9 mouse cellular contexts compared by ENCODE assay signal in the genomic region with DNA sequence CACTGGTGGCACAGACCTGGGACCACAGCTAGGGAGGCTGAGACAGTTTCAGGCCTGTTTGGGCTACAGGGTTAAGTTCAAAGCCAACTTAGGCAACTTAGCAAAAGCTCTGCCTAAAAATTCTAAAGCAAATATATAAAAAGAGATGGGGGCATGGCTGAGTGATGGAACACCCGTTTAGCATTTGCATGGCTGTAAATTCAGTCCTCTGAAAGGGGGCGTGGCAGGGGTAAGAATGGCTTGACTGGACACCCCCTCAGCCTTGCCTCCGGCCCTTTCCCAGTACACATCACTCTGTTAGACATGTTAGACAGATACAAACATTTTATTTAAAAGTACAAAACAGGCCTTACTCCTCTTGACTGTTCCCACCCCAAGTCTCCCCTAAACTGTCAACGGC. TPM values are rescaled to one million over a fixed set of nuclear protein-coding genes. Genes with fewer than 3 reads are reported as not detected.
DNase-seq lines count a peak whose midpoint lies in the region; ATAC-seq and TF ChIP-seq lines count a peak whose summit lies in the region.
"Had no signal": no experiment of that assay in that cellular context is flagged by ENCODE, and none has a peak within 500 bp of the region (broad histone marks: within the 10 kb centered on the region; RNA-seq: fewer than 3 reads in every experiment).

No protein-coding gene starts in this region.

- H3K4me3 ChIP-seq in kidney, adult 2 months (ENCODE audit: insufficient read depth, low read depth, low read length) = no peak overlapping the region
- H3K4me3 ChIP-seq in hindbrain, embryonic 11.5 days (ENCODE audit: low read depth, low read length) = no peak overlapping the region
- no peak overlapping the region for H3K4me3 ChIP-seq in midbrain, embryonic 13.5 days (replicated peaks)

- H3K4me2 ChIP-seq in hindbrain, embryonic 11.5 days (replicated peaks; ENCODE audit: low read depth, low read length) = no peak overlapping the region
- H3K4me2 ChIP-seq in midbrain, embryonic 13.5 days (replicated peaks) = no peak overlapping the region

- TF ChIP-seq POLR2A in kidney, adult 2 months (IDR thresholded peaks at IDR 0.05; ENCODE audit: low read depth, low read length) = no peak

- no peaks in the 10 kb centered on the region for H3K36me3 ChIP-seq in kidney, adult 2 months (ENCODE audit: control insufficient read depth, insufficient read depth, low read length)
- no peaks in the 10 kb centered on the region for H3K36me3 ChIP-seq in hindbrain, embryonic 11.5 days (ENCODE audit: control insufficient read depth, insufficient read depth, low read length)
- H3K36me3 ChIP-seq in midbrain, embryonic 13.5 days = no peaks in the 10 kb centered on the region

- no peaks in the 10 kb centered on the region for H3K9me3 ChIP-seq in hindbrain, embryonic 11.5 days (ENCODE audit: control insufficient read depth, low read length)
- no peaks in the 10 kb centered on the region for H3K9me3 ChIP-seq in midbrain, embryonic 13.5 days

- WGBS in kidney, adult 2 months = 43% methylated on average over 4 of the region's 4 CpGs
- WGBS in hindbrain, embryonic 11.5 days = 74% methylated on average over 4 of the region's 4 CpGs
- WGBS in midbrain, embryonic 13.5 days = 79% methylated on average over 4 of the region's 4 CpGs

- no peak overlapping the region for H3K9ac ChIP-seq in hindbrain, embryonic 11.5 days (ENCODE audit: low read depth, low read length)
- H3K9ac ChIP-seq in midbrain, embryonic 13.5 days (replicated peaks) = no peak overlapping the region

- H3K27me3 ChIP-seq in kidney, adult 2 months (replicated peaks; ENCODE audit: control insufficient read depth, insufficient read depth, low read length) = no peaks in the 10 kb centered on the region
- H3K27me3 ChIP-seq in hindbrain, embryonic 11.5 days (ENCODE audit: control insufficient read depth, insufficient read depth, low read length) = no peaks in the 10 kb centered on the region
- peaks cover 9% of the 10 kb centered on the region; the same call in 1 of the 2 replicates for H3K27me3 ChIP-seq in midbrain, embryonic 13.5 days
- H3K27me3 ChIP-seq: Patski had no signal

- TF ChIP-seq CTCF in kidney, adult 2 months (conservative IDR thresholded peaks at IDR 0.05; ENCODE audit: insufficient read depth, insufficient read length, low read depth, low read length) = no peak

- peaks cover 44% of the 10 kb centered on the region for H3K4me1 ChIP-seq in kidney, adult 2 months (ENCODE audit: control insufficient read depth, insufficient read depth, low read length)
- H3K4me1 ChIP-seq in hindbrain, embryonic 11.5 days (replicated peaks; ENCODE audit: control insufficient read depth, insufficient read depth, low read length) = peaks cover 3% of the 10 kb centered on the region
- peaks cover 20% of the 10 kb centered on the region for H3K4me1 ChIP-seq in midbrain, embryonic 13.5 days (replicated peaks)

- H3K27ac ChIP-seq in kidney, adult 2 months (ENCODE audit: insufficient read depth, low read depth, low read length) = peak overlapping the region; percentile 100
- H3K27ac ChIP-seq in hindbrain, embryonic 11.5 days (ENCODE audit: low read depth, low read length) = peak overlapping the region; percentile 30; the same call in 1 of the 2 replicates
- H3K27ac ChIP-seq in midbrain, embryonic 13.5 days = 0 out of 2 replicates have a peak overlapping the region, but pooled peaks have one; percentile 42

- peak; percentile 43 for DNase-seq in kidney, adult 2 months
- DNase-seq in kidney, adult 11 months = no peak
- DNase-seq in NIH3T3 (ENCODE audit: low read depth) = peak; percentile 73
- DNase-seq in hindbrain, embryonic 11.5 days (ENCODE audit: low spot score) = no peak
- no peak for DNase-seq in adrenal gland, postnatal 14 days
- DNase-seq in left cerebral cortex, postnatal 36 days (ENCODE audit: low spot score in 2 of 2) = no peak
- DNase-seq in ovary, postnatal 10 days (ENCODE audit: low spot score) = no peak

- ATAC-seq in hindbrain, embryonic 11.5 days (ENCODE audit: low FRiP score) = no peak
- no peak for ATAC-seq in midbrain, embryonic 13.5 days

- intact Hi-C loops in left cerebral cortex, postnatal 36 days (cut with DNase I) = loop anchor here (2.0 kb wide), 1 partner anchor 19 kb away; a partner anchor contains a TSS

RNA-seq across cellular contexts. Expression of a gene that starts 0.8 kb away (rescaled TPM):
- 0.20 TPM in 1 of 2 replicates, not detected in the other for polyA plus RNA-seq in kidney, adult 2 months (2012; rRNA removed)
- 0.46 and 0.70 TPM in 2 replicates for polyA plus RNA-seq in hindbrain, embryonic 11.5 days (2014; fragmentation: Nextera tagmentation; extraction: Ambion mirVana)
- polyA plus RNA-seq in midbrain, embryonic 13.5 days (2015; fragmentation: Nextera tagmentation; extraction: Ambion mirVana) = 0.81 and 1.7 TPM in 2 replicates
- total RNA-seq in adrenal gland, postnatal 14 days (2021) = not detected in 2 replicates
- not detected for total RNA-seq in left cerebral cortex, postnatal 36 days (2021)

RNA-seq across cellular contexts. Expression of a gene that starts 16.4 kb away (rescaled TPM):
- 14.5 and 15.3 TPM in 2 replicates for polyA plus RNA-seq in kidney, adult 2 months (2012; rRNA removed)
- polyA plus RNA-seq in hindbrain, embryonic 11.5 days (2014; fragmentation: Nextera tagmentation; extraction: Ambion mirVana) = 15.4 and 16.6 TPM in 2 replicates
- 41.1 and 42.0 TPM in 2 replicates for polyA plus RNA-seq in midbrain, embryonic 13.5 days (2015; fragmentation: Nextera tagmentation; extraction: Ambion mirVana)
- total RNA-seq in adrenal gland, postnatal 14 days (2021) = 35.0 and 36.1 TPM in 2 replicates
- total RNA-seq in left cerebral cortex, postnatal 36 days (2021) = 10 to 100 TPM; 22.5 to 29.9 TPM

RNA-seq across cellular contexts. Expression of a gene that starts 18.9 kb away (rescaled TPM):
- polyA plus RNA-seq in kidney, adult 2 months (2012; rRNA removed) = 0.23 and 0.38 TPM in 2 replicates
- polyA plus RNA-seq in hindbrain, embryonic 11.5 days (2014; fragmentation: Nextera tagmentation; extraction: Ambion mirVana) = 2.0 and 2.4 TPM in 2 replicates
- 5.3 and 6.5 TPM in 2 replicates for polyA plus RNA-seq in midbrain, embryonic 13.5 days (2015; fragmentation: Nextera tagmentation; extraction: Ambion mirVana)
- total RNA-seq in adrenal gland, postnatal 14 days (2021) = 0.49 and 0.70 TPM in 2 replicates
- 10 to 100 TPM; 68.9 to 75.7 TPM for total RNA-seq in left cerebral cortex, postnatal 36 days (2021)

RNA-seq across cellular contexts. Expression of a gene that starts 19.8 kb away (rescaled TPM):
- 514 and 518 TPM in 2 replicates for polyA plus RNA-seq in kidney, adult 2 months (2012; rRNA removed)
- 48.9 and 53.4 TPM in 2 replicates for polyA plus RNA-seq in hindbrain, embryonic 11.5 days (2014; fragmentation: Nextera tagmentation; extraction: Ambion mirVana)
- polyA plus RNA-seq in midbrain, embryonic 13.5 days (2015; fragmentation: Nextera tagmentation; extraction: Ambion mirVana) = 52.2 and 57.6 TPM in 2 replicates
- total RNA-seq in adrenal gland, postnatal 14 days (2021) = 479 and 772 TPM in 2 replicates
- 10 to 100 TPM; 19.5 to 21.8 TPM for total RNA-seq in left cerebral cortex, postnatal 36 days (2021)

RNA-seq across cellular contexts. Expression of a gene that starts 23.4 kb away (rescaled TPM):
- polyA plus RNA-seq in kidney, adult 2 months (2012; rRNA removed) = 7.7 and 9.6 TPM in 2 replicates
- polyA plus RNA-seq in hindbrain, embryonic 11.5 days (2014; fragmentation: Nextera tagmentation; extraction: Ambion mirVana) = 7.1 and 7.8 TPM in 2 replicates
- 5.7 and 6.2 TPM in 2 replicates for polyA plus RNA-seq in midbrain, embryonic 13.5 days (2015; fragmentation: Nextera tagmentation; extraction: Ambion mirVana)
- total RNA-seq in adrenal gland, postnatal 14 days (2021) = 29.1 and 29.6 TPM in 2 replicates
- 10 to 100 TPM; 17.3 to 18.3 TPM for total RNA-seq in left cerebral cortex, postnatal 36 days (2021)

Comparison
In these comparisons a context has a peak if more than half of its experiments do, and no peak if none do; other contexts are left out.
1. DNase-seq: peak in kidney, adult 2 months (single experiment) and NIH3T3 (single experiment); none in kidney, adult 11 months (single experiment), hindbrain, embryonic 11.5 days (single experiment), adrenal gland, postnatal 14 days (single experiment), left cerebral cortex, postnatal 36 days (0 of 2) and ovary, postnatal 10 days (single experiment).
2. H3K27ac ChIP-seq: peak in every context shown above with its lines; median percentile 100 in kidney, adult 2 months; 42 in midbrain, embryonic 13.5 days; 30 in hindbrain, embryonic 11.5 days.